35 mouse cellular contexts compared by ENCODE assay signal in the genomic region with DNA sequence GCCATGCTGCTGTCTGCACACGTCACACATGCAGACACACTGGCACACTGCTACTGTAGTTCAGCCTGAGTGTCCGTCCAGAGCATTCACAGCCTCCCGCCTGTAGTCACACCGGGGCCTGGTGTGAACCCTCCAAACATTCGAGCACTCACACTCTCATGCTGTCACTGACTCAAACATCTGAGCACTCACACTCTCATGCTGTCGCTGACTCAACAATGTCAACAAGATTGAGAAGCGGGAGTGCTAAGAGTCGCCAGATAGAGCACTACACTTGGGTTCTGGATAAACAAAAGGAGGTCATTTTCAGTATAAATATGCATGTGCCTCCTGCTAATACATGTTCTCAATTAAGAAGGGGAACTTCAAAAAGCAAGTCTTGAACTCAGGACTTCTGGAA. TPM values are rescaled to one million over a fixed set of nuclear protein-coding genes. Genes with fewer than 3 reads are reported as not detected.
"Had no signal": no experiment of that assay in that cellular context is flagged by ENCODE, and none has a peak within 500 bp of the region (broad histone marks: within the 10 kb centered on the region; RNA-seq: fewer than 3 reads in every experiment).

No protein-coding gene starts in this region.

- H3K27ac ChIP-seq: heart, adult 2 months; heart, embryonic 10.5 days; heart, embryonic 13.5 days; heart, embryonic 15.5 days; hindbrain, embryonic 10.5 days; hindbrain, embryonic 12.5 days; hindbrain, embryonic 13.5 days; hindbrain, embryonic 14.5 days; hindbrain, embryonic 15.5 days; hindbrain, postnatal 0 days; intestine, embryonic 15.5 days; kidney, embryonic 15.5 days; kidney, postnatal 0 days; layer of hippocampus, adult 2 months had no signal

- ATAC-seq: hindbrain, embryonic 16.5 days; hindbrain, postnatal 0 days; inflammation-experienced regulatory T-cells, adult 6 months; intestine, embryonic 15.5 days; intestine, embryonic 16.5 days; intestine, postnatal 0 days had no signal

- H3K27me3 ChIP-seq: heart, embryonic 12.5 days; heart, embryonic 13.5 days; heart, embryonic 15.5 days; hindbrain, embryonic 12.5 days; hindbrain, embryonic 13.5 days; hindbrain, embryonic 15.5 days; intestine, embryonic 15.5 days; kidney, embryonic 15.5 days had no signal

- H3K4me2 ChIP-seq: heart, embryonic 11.5 days; heart, embryonic 12.5 days; heart, embryonic 13.5 days; heart, embryonic 15.5 days; hindbrain, embryonic 12.5 days; hindbrain, embryonic 13.5 days; hindbrain, embryonic 14.5 days; hindbrain, embryonic 15.5 days; intestine, embryonic 15.5 days; kidney, embryonic 15.5 days had no signal

- H3K9me3 ChIP-seq: heart, embryonic 10.5 days; heart, embryonic 12.5 days; heart, embryonic 13.5 days; heart, embryonic 15.5 days; hindbrain, embryonic 10.5 days; hindbrain, embryonic 12.5 days; hindbrain, embryonic 13.5 days; hindbrain, embryonic 15.5 days; intestine, embryonic 15.5 days; kidney, embryonic 15.5 days had no signal

- DNase-seq: heart, adult 2 months; heart, postnatal 10 days; heart, postnatal 14 days; heart, postnatal 36 days; heart, postnatal 4 days; kidney, adult 11 months; kidney, adult 18-20 months; kidney, adult 2 months; kidney, adult 8-10 months; kidney, adult 9 months; kidney, postnatal 14 days; kidney, postnatal 25 days; kidney, postnatal 36 days; kidney, postnatal 4 days; layer of hippocampus, adult 9-11 months; layer of hippocampus, postnatal 36 days had no signal

- H3K9ac ChIP-seq: heart, embryonic 12.5 days; heart, embryonic 13.5 days; heart, embryonic 15.5 days; hindbrain, embryonic 12.5 days; hindbrain, embryonic 13.5 days; hindbrain, embryonic 14.5 days; hindbrain, embryonic 15.5 days; intestine, embryonic 15.5 days; kidney, embryonic 15.5 days had no signal

- H3K4me3 ChIP-seq: heart, adult 2 months; heart, embryonic 10.5 days; heart, embryonic 12.5 days; heart, embryonic 13.5 days; heart, embryonic 15.5 days; hindbrain, embryonic 10.5 days; hindbrain, embryonic 12.5 days; hindbrain, embryonic 13.5 days; hindbrain, embryonic 15.5 days; intestine, embryonic 15.5 days; kidney, embryonic 15.5 days; layer of hippocampus, adult 2 months had no signal

- H3K4me1 ChIP-seq: heart, embryonic 12.5 days; heart, embryonic 13.5 days; heart, embryonic 15.5 days; hindbrain, embryonic 10.5 days; hindbrain, embryonic 12.5 days; hindbrain, embryonic 13.5 days; hindbrain, embryonic 15.5 days; intestine, embryonic 15.5 days; kidney, embryonic 15.5 days had no signal

RNA-seq across cellular contexts. Expression of a gene that starts 28.6 kb away (rescaled TPM):
- polyA plus RNA-seq: inflammation-experienced regulatory T-cells, adult 6 months had no signal
